Mouse (Mus musculus): ENCODE results near the gene Lbhd2. TPM values are rescaled to one million over a fixed set of nuclear protein-coding genes. Genes with fewer than 3 reads are reported as not detected.

Lbhd2 gene
- total and polyA plus RNA-seq, 2 experiments from 2014 or later = 4.4 to 12.9 TPM

DNA sequence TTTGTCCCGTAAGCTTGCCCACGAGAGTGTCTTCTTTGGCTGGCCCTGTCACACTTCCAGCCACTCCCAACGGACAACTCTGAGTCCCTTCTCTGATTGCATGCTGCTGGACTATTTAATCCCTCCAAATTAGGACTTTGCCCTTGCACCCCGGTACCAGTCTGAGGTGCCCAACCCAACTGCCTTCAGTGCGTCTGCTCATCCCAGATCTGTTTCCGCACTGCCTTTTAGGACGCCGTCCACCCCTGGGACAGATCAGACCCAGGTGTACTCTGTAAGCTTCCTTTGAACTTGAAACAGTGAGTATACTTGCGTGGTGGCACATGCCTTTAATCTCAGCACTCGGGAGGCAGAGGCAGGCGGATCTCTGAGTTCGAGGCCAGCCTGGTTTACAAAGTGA, 27.8 kb upstream of the Lbhd2 start:
- no peaks in the 10 kb centered on the region for H3K27me3 ChIP-seq (ENCODE audit: insufficient read depth, low read length)
- peaks cover 18% of the 10 kb centered on the region for H3K4me1 ChIP-seq (ENCODE audit: insufficient read depth)
- peak overlapping the region; percentile 91; the same call in 1 of the 2 replicates for H3K9ac ChIP-seq
- H3K4me2 ChIP-seq (ENCODE audit: low read depth) = peak overlapping the region; percentile 90
- no peak for DNase-seq
- no peak for ATAC-seq
- H3K27ac ChIP-seq (ENCODE audit: low read depth, low read length) = no peak overlapping the region
- H3K36me3 ChIP-seq (ENCODE audit: insufficient read depth) = no peaks in the 10 kb centered on the region
- H3K9me3 ChIP-seq (ENCODE audit: low read length) = no peaks in the 10 kb centered on the region
- WGBS = 74% methylated on average over 12 of the region's 12 CpGs
- no peak for TF ChIP-seq CTCF (IDR thresholded peaks at IDR 0.05; ENCODE audit: low read depth)
- peak overlapping the region; percentile 95 for H3K4me3 ChIP-seq (ENCODE audit: low read depth, low read length)

DNA sequence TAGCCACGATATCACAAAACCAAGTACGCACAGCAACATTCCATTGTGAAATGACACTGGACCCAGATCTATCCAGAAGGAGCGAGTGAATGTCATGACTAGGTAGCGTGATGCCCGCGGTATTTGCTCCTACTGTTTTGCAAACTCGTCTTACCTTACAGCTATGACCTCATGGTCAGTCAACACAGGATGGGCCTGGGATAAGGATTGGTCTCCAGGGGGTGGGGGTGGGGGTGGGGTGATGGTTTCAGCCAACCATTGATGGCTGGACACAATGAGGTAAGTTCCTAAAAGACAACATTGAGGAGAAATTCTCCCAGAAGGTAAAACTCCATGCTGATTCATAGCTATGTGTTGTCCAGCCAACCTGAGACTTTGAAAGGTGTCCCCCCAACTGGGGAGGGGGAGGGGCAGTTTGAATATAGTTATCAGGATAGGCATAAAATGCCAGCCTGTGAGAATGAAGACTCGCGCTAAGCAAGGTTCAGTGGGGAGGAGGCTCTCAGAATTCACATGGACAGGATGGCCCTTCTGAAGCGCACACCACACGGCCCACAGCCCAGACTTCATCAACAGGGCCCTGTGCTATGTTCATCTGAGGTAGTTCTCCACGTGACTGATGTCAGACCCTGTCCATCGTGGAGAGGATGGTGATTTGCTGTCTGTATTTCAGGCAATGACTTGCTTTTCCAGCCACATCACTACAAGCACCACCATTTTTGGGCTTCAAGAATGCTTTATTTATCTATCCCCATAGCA, 20.5 kb upstream of the Lbhd2 start:
- H3K36me3 ChIP-seq (ENCODE audit: insufficient read depth) = no peaks in the 10 kb centered on the region
- DNase-seq = no peak
- no peak overlapping the region for H3K4me2 ChIP-seq (ENCODE audit: low read depth)
- WGBS = 86% methylated on average over 13 of the region's 13 CpGs
- H3K9ac ChIP-seq = no peak overlapping the region
- no peak for ATAC-seq
- H3K9me3 ChIP-seq (ENCODE audit: low read length) = no peaks in the 10 kb centered on the region
- no peaks in the 10 kb centered on the region for H3K27me3 ChIP-seq (ENCODE audit: insufficient read depth, low read length)
- H3K4me3 ChIP-seq (ENCODE audit: low read depth, low read length) = no peak overlapping the region
- no peak overlapping the region for H3K27ac ChIP-seq (ENCODE audit: low read depth, low read length)
- TF ChIP-seq CTCF (IDR thresholded peaks at IDR 0.05; ENCODE audit: low read depth) = no peak
- H3K4me1 ChIP-seq (ENCODE audit: insufficient read depth) = no peaks in the 10 kb centered on the region; the same call in 1 of the 2 replicates

DNA sequence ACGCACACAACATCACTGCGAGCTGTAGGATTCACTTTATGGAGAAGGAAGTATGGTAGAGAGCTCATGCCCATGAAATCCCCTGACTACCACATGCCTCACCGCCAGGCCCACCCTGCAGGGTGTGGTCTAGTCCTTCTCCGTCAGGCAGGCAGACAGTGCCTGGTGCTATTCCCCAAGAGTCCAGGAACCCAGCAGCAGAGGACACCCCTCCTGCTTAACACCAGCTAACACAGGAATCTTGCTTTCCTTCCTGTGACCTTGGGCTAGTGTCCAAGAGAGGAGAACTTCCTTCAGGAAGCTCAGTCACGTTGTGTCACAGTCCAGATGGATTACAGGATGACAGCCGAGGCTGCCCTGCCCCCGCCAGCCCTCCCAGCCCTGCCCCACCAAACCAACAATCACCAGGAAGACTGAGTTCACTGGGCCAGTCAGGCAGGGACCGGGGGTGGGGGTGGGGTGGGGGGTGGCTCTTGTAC, 19.9 kb upstream of the Lbhd2 start:
- H3K27ac ChIP-seq (ENCODE audit: low read depth, low read length) = no peak overlapping the region
- H3K4me2 ChIP-seq (ENCODE audit: low read depth) = no peak overlapping the region
- no peaks in the 10 kb centered on the region for H3K9me3 ChIP-seq (ENCODE audit: low read length)
- WGBS = 69% methylated on average over 8 of the region's 8 CpGs
- H3K4me1 ChIP-seq (ENCODE audit: insufficient read depth) = no peaks in the 10 kb centered on the region; the same call in 1 of the 2 replicates
- H3K9ac ChIP-seq = no peak overlapping the region
- DNase-seq (no peak), ATAC-seq (peak; percentile 45)
- no peaks in the 10 kb centered on the region for H3K27me3 ChIP-seq (ENCODE audit: insufficient read depth, low read length)
- H3K36me3 ChIP-seq (ENCODE audit: insufficient read depth) = no peaks in the 10 kb centered on the region
- TF ChIP-seq CTCF (IDR thresholded peaks at IDR 0.05; ENCODE audit: low read depth) = no peak
- no peak overlapping the region for H3K4me3 ChIP-seq (ENCODE audit: low read depth, low read length)

DNA sequence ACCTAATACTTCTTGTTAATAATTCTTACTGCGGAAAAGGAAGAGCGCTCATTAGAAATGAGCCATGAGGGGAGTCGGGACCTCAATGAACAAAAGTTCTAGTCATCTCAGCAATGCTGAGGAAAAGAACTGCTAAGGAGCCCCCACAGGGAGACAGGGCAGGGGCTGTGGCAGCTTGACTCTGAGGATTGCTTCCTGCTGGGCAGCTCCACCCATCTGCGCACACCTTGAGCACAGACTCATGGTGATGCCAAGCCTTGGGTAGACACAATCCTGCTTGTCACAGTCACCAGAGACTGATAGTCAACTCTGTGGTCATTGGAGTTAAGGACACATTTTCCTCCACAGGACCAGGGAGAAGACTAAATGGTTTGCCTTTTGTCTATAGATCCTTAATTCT, 19.5 kb upstream of the Lbhd2 start:
- Histone ChIP-seq H3K9ac (no peak overlapping the region), H3K4me2 (ENCODE audit: low read depth) (no peak overlapping the region), H3K27ac (ENCODE audit: low read depth, low read length) (no peak overlapping the region), H3K27me3 (ENCODE audit: insufficient read depth, low read length) (no peaks in the 10 kb centered on the region), H3K9me3 (ENCODE audit: low read length) (no peaks in the 10 kb centered on the region), H3K36me3 (ENCODE audit: insufficient read depth) (no peaks in the 10 kb centered on the region), H3K4me3 (ENCODE audit: low read depth, low read length) (no peak overlapping the region), H3K4me1 (ENCODE audit: insufficient read depth) (no peaks in the 10 kb centered on the region; the same call in 1 of the 2 replicates)
- ATAC-seq = no peak
- no peak for TF ChIP-seq CTCF (IDR thresholded peaks at IDR 0.05; ENCODE audit: low read depth)
- WGBS = 92% methylated on average over 4 of the region's 4 CpGs
- no peak for DNase-seq

DNA sequence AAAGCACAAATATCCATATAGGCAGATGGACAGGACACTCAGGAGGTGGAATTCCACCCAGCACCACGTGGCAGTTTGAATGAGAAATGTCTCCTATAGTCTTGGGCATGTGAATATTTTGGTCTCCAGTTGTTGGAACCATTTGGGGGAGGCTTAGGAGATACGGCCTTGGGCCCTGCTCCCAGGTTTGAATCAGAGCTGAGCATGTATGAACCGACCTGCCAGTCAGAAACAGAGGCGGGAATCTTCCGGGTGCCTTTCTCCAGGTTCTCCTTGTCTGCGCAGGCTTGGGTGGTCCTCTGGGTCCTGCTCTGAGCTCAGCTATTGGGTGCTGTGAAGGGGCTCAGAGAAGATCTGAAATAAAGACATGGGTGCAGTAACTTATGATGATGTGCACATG, 12.6 kb upstream of the Lbhd2 start:
- H3K4me3 ChIP-seq (ENCODE audit: low read depth, low read length) = no peak overlapping the region
- TF ChIP-seq CTCF (IDR thresholded peaks at IDR 0.05; ENCODE audit: low read depth) = no peak
- no peaks in the 10 kb centered on the region for H3K9me3 ChIP-seq (ENCODE audit: low read length)
- WGBS = 84% methylated on average over 6 of the region's 6 CpGs
- no peaks in the 10 kb centered on the region for H3K27me3 ChIP-seq (ENCODE audit: insufficient read depth, low read length)
- no peaks in the 10 kb centered on the region for H3K4me1 ChIP-seq (ENCODE audit: insufficient read depth)
- DNase-seq = no peak
- no peak for ATAC-seq
- no peak overlapping the region for H3K4me2 ChIP-seq (ENCODE audit: low read depth)
- no peak overlapping the region for H3K9ac ChIP-seq
- H3K27ac ChIP-seq (ENCODE audit: low read depth, low read length) = no peak overlapping the region
- no peaks in the 10 kb centered on the region for H3K36me3 ChIP-seq (ENCODE audit: insufficient read depth)

DNA sequence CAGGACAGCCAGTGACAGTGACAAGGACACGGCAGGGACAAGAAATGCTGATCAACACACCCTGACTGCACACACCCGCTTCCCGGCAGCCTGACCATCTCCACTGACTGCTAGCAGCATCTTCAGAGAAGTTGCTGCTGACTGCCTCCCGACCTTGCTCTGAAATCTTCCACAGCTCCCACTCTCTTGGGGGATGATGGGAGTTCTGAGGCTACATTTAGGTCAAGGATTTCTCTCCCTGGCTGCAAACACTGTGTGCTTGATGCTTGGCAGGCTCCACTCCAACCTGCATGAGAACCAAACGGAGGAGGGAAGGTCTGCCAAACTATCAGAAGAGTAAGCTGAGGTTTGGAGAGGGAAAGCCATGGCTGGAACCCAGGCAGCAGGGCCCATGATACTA, 9.6 kb upstream of the Lbhd2 start:
- ATAC-seq = no peak
- 72% methylated on average over 5 of the region's 5 CpGs for WGBS

DNA sequence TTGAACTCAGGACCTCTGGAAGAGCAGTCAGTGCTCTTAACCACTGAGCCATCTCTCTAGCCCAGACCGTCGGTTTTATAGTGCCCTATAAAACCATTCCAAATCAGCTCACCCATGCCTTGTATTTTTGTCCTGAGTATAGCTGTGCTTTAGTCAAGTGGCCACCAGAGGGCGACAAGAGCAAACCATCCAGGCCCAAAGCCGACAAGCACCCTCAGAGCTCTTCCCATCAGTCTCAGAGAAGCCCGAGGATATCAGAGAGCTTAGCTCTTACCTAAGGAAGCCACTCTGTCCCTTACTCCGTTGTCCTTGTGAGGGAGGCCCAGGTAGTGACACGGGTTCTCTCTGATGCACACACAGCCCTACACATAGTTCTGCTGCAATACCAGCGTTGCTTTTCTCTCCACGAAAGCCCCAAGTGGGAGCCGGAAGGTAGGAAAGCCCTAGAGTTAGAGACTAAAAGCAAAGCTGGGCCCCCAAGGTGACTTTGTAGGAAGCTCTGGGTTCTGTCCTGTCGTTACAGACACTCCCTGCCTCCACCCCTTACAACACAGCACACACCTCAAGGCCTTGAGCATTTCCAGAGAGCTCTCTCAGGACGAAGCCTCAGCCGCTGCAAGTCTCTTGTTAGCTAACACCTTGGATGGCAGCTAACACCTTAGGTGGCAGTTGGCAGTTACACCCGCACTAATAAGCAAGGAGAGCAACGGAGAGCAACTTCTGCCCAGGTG, 5.0 kb upstream of the Lbhd2 start:
- WGBS = 27% methylated on average over 15 of the region's 15 CpGs
- no peaks in the 10 kb centered on the region for H3K9me3 ChIP-seq (ENCODE audit: low read length)
- no peak overlapping the region for H3K4me3 ChIP-seq (ENCODE audit: low read depth, low read length)
- peak; percentile 87 for DNase-seq
- ATAC-seq = peak; percentile 85
- no peak overlapping the region for H3K9ac ChIP-seq
- H3K4me2 ChIP-seq (ENCODE audit: low read depth) = no peak overlapping the region
- H3K27ac ChIP-seq (ENCODE audit: low read depth, low read length) = no peak overlapping the region
- H3K36me3 ChIP-seq (ENCODE audit: insufficient read depth) = no peaks in the 10 kb centered on the region
- peaks cover 2% of the 10 kb centered on the region; the same call in 1 of the 2 replicates for H3K27me3 ChIP-seq (ENCODE audit: insufficient read depth, low read length)
- no peaks in the 10 kb centered on the region for H3K4me1 ChIP-seq (ENCODE audit: insufficient read depth)
- TF ChIP-seq CTCF (IDR thresholded peaks at IDR 0.05; ENCODE audit: low read depth) = peak; percentile 96

More for the DNA sequence above, 9.6 kb upstream of the Lbhd2 start:
- Histone ChIP-seq H3K4me3 (ENCODE audit: low read depth, low read length) (no peak overlapping the region), H3K4me2 (ENCODE audit: low read depth) (no peak overlapping the region), H3K4me1 (ENCODE audit: insufficient read depth) (no peaks in the 10 kb centered on the region), H3K9ac (no peak overlapping the region), H3K9me3 (ENCODE audit: low read length) (no peaks in the 10 kb centered on the region), H3K27ac (ENCODE audit: low read depth, low read length) (no peak overlapping the region), H3K36me3 (ENCODE audit: insufficient read depth) (no peaks in the 10 kb centered on the region), H3K27me3 (ENCODE audit: insufficient read depth, low read length) (no peaks in the 10 kb centered on the region)
- TF ChIP-seq CTCF (IDR thresholded peaks at IDR 0.05; ENCODE audit: low read depth) = no peak
- no peak for DNase-seq

All from forebrain, postnatal 0 days (tissue).